Mouse (Mus musculus) cerebellum, adult 11-12 months (tissue): Measurements from ENCODE around the gene Hmgn1.
"Not testable (repeated sequence)": the region's sequence is repeated elsewhere in the genome, so short reads cannot be mapped to it uniquely, and the experiment has no call there.

ENCODE experiments used
- DNase-seq: peaks from one replicate; pipeline ENCODE4 v3.0.0; 2022

The Hmgn1 gene

DNA sequence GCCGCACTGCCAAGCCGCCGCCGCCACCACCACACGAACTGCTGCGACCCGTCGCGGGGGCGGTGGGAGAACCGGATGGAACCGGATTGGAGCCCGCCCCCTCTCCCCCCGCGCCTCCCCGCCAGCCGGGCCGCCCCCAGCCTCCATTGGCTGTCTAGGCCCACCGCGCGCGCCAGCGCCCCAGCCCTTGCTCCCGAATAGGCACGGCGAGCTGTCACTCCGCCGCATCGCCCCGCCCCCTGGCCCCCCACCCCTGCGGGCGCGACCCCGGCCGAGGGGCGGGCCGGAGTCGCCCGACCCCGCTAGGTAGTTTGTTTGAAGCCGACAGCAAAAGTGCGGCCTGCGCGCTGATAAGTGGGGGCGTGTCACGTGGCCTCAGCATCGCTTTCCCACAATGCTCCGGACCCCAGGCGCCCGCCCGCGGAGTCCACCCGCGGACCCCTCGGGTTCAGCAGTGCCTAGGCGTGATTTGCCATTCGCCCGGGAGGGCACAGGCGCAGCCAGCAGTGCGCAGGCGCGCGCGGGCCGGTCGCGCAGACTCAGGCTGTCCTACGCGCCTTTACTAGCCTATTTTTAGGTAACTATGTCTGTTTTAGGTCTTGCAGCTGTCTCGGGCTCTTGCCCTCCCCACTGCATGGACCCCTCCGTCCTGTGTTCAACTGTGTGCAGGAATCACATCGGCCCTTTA is at the start of gene Hmgn1:
TSS of gene Hmgn1 (minus strand) at position 73 of the 688 bp plus-strand sequence.
- peak; percentile 98 for DNase-seq

GRCm38 (mm10) chr16:96175399-96175798 is 47.9 kb upstream of the Hmgn1 start:
- DNase-seq, result no peak

- DNase-seq, result no peak
These were observed 46.1 kb upstream of the Hmgn1 start for GRCm38 (mm10) chr16:96173648-96174047.

GRCm38 (mm10) chr16:96168837-96169236 is 41.3 kb upstream of the Hmgn1 start:
- no peak for DNase-seq

GRCm38 (mm10) chr16:96165723-96166264 is 38.3 kb upstream of the Hmgn1 start:
- DNase-seq, result peak; percentile 76

DNA sequence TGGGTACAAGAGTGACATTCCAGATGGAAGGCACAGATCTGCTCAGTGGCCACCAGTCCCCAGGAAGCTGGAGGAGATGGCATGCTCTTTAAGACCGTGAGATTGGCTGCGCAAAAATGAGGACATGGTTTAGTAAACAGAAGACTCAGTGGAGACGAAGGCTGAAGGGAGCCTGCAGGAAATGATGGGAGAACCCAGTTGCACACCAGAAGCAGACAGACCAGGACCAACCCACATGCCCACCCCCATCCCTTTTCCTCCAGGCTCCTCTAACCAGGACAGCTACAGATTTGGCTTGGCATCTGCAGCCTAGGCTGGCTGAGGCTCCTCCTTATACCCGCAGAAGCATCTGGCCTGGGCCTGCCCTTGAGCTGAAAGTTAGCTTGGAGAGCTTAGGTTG is 33.8 kb upstream of the Hmgn1 start:
- DNase-seq, result peak; percentile 59

DNA sequence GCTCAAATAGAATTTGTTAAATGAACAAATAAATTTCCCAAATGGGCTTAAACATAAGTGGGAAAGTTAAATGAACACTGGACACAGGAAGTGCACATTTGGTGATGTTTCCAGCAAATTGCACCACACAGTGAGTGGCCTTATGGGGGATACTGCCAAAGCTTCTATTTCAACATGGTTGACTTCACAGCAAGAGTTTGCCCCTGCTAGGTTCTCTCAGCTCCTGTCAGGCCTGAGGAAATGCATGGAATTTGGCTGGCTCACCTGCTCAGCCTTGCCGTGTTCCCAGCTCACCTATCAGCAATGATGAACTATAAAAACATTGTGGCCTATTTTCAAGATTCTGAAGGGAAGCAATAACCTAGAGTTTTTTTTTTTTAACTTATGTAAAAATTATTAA is 33.4 kb upstream of the Hmgn1 start:
- peak; percentile 63 for DNase-seq

DNA sequence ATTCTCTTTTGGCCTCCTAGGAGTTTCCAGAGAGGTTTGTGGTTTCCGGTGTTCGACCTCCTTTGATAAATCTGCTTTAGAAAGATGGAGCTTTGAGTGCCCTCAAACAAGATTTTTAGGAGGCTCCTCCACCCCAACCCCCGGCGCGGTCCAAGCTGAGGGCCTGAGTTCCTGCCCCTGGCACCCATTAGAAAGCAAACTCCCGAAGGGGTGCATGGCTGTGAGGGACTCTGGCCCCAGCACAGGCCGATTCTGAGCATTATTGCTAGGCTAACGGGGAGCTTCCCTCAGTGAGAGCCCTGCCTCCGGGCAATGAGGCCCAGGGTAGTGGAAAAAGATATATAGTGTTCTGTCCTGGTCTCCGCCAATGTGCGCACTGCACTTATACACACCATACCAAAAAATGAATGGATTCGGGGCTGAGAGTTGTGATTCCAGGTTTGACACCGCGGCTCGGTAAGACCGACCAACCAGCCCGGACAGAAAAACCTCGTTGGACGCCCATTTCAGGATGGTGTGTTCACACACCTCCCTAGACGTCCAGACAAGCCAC is 32.3 kb upstream of the Hmgn1 start:
- DNase-seq, result peak; percentile 45

GRCm38 (mm10) chr16:96159091-96159731 is 31.7 kb upstream of the Hmgn1 start:
- peak; percentile 61 for DNase-seq

DNA sequence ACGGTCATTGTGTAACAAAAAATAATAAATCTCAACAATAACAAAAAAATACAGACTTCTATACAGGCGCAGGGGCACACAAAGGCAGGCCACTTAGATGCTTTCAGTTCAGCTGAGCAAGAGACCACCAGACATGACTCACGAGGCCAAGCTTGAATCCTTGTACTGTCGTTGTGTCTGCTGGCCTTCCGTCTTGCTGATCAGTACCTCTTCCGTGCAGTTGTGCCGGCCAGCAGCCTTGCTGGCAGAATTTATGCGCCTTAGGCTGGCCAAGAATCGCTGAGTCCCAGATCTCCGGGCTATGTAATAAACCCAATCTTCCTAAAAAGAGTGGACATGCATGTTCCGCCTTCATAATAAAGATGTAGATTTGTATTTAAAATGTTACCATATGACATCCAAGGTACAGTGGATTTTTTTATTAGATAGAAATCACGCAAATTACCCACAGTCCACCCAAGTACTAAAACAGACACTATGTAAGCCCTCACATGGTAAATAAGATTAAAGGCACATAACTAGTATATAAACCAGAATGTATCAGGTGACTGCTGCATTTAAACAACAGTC is 31.1 kb upstream of the Hmgn1 start:
- DNase-seq, result no peak

- no peak for DNase-seq
These were observed 29.6 kb upstream of the Hmgn1 start for GRCm38 (mm10) chr16:96157171-96157570.

GRCm38 (mm10) chr16:96156019-96156418 is 28.5 kb upstream of the Hmgn1 start:
- no peak for DNase-seq

GRCm38 (mm10) chr16:96154476-96154875 is 26.9 kb upstream of the Hmgn1 start:
- DNase-seq, result no peak

- DNase-seq, result peak; percentile 86
These were observed 24.0 kb upstream of the Hmgn1 start for GRCm38 (mm10) chr16:96151551-96151950.

DNA sequence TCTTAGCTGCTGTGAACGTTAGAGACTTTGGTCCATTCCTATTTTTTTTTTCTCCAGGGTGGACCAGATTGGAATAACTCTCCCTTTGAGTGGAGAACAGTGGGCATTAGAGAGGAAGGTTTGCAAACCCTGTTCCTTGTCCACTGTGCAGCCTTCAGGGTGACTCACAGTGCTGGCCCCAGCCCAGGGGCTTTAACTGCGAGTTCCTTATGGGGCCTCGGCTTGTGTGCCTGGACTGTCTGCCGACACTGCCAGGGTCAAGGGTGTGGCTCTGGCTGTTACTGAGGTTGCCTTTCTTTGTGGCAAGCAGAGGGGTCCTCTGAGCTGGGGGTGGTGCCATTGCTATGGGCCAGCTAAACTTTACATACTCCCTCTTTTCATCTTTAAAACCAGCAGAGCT is 23.5 kb upstream of the Hmgn1 start:
- no peak for DNase-seq

- no peak for DNase-seq
These were observed 21.8 kb upstream of the Hmgn1 start for GRCm38 (mm10) chr16:96149311-96149710.

GRCm38 (mm10) chr16:96148834-96149233 is 21.3 kb upstream of the Hmgn1 start:
- no peak for DNase-seq

DNA sequence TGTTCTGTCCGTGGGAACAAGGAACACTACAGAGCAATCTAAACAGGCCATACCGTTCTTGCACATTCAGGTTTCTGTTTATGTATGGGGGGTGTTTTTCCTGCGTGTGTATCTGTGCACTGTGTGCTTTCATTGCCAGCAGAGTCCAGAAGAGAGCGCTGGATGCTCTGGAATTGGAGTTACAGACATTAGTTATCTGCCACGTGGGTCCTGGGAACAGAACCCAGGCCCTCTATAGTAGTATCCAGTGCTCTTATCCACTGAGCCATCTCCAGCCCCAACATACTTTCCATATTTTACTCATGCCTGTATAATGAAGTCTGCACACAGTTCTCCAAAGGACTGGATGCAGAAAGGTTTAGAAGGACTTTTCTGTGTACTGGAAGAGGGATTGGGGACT is 18.3 kb upstream of the Hmgn1 start:
- no peak for DNase-seq

DNA sequence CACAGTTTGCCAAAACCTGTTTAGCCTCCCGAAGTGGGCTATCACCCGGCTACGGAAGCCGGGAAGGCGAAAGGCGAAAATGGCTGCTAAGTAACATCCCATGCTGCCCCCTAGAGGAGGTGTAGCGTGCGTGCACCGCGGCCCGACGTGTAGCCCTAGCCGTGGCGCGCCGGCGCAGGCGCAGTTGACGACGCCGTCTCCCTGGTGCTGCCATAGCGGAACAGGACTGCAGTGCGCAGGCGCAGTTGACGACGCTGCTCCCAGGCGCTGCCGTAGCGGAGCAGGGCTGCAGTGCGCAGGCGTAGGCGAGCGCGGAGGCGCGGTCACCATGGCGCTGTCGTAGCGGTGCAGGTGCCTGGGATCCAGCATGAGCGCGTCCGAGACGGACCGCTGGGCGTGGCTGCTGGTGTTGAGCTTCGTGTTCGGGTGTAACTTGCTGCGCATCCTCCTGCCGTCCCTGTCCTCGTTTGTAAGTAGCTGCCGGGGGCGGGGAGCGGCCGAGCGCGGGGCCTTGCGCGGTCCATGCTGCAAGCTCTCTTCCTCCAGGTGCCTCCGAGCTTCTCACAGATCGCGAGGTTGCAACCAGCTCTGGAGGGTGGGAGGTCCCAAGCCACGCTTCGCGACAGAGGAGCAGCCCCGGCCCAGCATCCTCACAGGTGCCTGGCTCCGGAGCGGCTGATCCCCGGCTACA is 17.7 kb upstream of the Hmgn1 start, which contains the start of gene Wrb:
TSS of gene Wrb (plus strand) at position 298 of the 691 bp plus-strand sequence.
- peak; percentile 100 for DNase-seq

DNA sequence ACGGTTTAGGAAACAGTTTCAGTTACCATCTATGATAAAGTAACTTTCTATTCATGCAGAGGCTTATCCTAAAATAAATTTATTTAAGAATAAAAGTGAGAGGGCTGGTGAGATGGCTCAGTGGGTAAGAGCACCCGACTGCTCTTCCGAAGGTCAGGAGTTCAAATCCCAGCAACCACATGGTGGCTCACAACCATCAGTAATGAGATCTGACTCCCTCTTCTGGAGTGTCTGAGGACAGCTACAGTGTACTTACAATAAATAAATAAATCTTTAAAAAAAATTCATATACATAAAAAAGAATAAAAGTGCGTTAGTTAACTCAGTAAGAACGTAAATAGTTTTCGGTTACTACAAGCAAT is 17.2 kb upstream of the Hmgn1 start:
- DNase-seq, result not testable (repeated sequence)

GRCm38 (mm10) chr16:96128466-96128865 is 937 bp upstream of the Hmgn1 start:
- DNase-seq, result no peak

DNA sequence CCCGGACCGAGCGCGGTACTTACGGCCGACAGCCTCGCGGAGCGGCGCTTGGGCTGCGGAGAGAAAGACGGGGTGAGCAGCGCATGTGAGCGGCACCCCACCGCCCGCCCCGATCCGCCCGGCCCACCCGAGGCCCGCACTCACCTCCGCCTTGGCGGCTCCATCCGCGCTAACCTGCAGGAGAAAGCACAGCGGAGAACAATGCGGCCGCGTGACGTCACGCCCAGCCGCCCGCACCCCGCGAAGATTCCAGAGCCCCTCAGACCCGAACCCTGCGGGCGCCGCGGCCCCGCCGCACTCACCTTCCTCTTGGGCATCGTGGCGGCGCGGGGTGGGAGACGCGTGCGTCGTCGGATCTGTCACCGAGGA is 257 bp downstream of the Hmgn1 start:
- no peak for DNase-seq

DNA sequence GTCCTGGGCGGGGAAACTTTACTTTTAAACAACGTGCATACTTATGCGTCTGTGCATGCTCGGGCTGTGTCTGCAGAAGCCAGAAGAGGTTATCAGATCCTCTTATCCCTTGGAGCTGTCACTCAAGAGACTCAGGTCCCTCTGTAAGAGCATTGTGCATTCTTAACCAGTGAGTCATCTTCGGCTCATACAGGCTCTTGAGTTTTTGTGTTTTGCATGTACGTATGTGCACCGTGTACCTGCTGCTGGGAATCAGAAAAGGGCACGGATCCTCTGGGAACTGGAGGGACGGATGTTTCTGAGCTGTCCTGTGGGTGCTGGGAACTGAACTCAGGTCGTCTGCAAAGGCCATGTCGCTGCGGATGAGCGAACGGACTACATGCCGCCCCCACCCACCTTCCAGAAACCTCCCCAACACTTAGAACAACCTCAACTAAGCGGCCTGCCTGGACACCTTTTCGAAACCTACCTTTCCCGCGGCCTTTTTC is 801 bp downstream of the Hmgn1 start:
- DNase-seq, result peak; percentile 52
